Mouse (Mus musculus): ENCODE data around the gene Xab2. TPM values are rescaled to one million over a fixed set of nuclear protein-coding genes. Genes with fewer than 3 reads are reported as not detected.

Gene Xab2
- polyA plus RNA-seq, 1 experiment from 2014 or later, result 25.7 TPM

DNA sequence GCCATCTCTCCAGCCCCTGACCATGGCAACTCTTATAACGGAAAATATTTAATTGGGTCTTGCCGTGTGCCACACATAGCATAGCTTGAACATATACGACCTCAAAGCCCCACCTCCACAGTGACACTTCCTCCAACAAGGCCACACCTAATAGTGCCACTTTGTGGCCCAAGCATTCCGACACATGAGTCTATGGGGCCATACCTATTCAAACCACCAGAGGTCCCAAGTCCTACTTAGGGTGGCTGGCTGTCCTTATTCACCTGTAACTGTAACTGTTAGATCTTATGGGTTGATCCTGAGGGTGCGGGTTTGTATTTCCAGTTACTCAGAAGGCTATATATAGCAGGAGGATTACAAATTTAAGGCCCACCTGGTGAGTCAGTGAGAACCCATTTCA is 6.9 kb upstream of the Xab2 start:
- WGBS (ENCODE audit: insufficient replicate concordance), result 39% methylated on average over 5 of the region's 5 CpGs
- Histone ChIP-seq H3K9me3 (replicated peaks; ENCODE audit: control insufficient read depth, low read length) (no peaks in the 10 kb centered on the region), H3K9ac (ENCODE audit: low read depth, low read length) (no peak overlapping the region), H3K36me3 (ENCODE audit: control insufficient read depth, insufficient read depth) (no peaks in the 10 kb centered on the region), H3K4me1 (ENCODE audit: control insufficient read depth, low read depth, low read length) (peaks cover 13% of the 10 kb centered on the region), H3K4me3 (ENCODE audit: low read depth, low read length) (no peak overlapping the region), H3K27me3 (ENCODE audit: control insufficient read depth, insufficient read depth, low read depth, low read length) (no peaks in the 10 kb centered on the region; the same call in none of the 2 replicates), H3K27ac (ENCODE audit: low read length) (no peak overlapping the region), H3K4me2 (ENCODE audit: low read depth, low read length) (no peak overlapping the region)
- no peak for ATAC-seq (ENCODE audit: low read depth)

DNA sequence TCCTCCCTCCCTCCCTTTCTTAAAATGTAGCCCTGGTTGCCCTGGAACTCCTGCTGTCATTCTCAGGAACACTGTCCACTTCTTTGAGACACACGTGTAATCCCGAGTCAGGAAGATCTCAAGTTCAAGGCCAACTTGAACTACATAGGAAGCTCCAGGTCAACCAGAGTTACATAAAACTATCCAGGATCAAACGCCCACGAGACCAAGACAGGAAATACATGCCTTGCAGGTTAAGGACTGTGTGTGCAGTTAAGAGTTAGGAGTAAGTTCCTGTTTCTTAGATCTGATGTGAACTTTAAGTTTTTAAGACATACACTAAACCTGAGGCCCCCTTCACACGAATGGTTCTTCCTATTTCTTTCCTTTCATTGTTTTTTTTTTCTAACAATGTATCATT is 5.9 kb upstream of the Xab2 start:
- whole genome bisulfite sequencing (ENCODE audit: insufficient replicate concordance), result 18% methylated on average over 5 of the region's 5 CpGs
- Histone ChIP-seq H3K4me2 (ENCODE audit: low read depth, low read length) (no peak overlapping the region), H3K36me3 (ENCODE audit: control insufficient read depth, insufficient read depth) (no peaks in the 10 kb centered on the region)

DNA sequence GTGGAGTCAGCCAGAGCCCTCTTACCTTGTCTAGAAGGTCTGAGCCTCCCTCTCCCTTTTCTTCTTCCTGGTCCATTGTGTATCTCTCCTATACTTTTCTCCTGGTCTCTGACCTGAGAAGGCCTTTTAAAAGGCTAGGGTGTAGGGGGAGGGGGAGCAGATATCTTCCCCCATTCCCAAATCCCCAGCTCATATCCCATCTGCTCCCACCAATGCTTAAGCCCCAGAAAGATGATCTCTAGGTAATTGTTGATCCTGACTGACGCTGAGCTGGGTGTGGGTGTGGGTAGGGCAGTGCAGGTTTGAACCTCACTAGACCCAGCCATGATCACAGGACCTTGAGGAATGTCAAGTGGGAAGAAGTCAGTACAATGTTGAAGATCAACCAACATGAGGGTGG is 4.3 kb upstream of the Xab2 start, which contains the start of gene Pcp2:
Gene Pcp2 (minus strand): TSS at position 101 of the 400 bp plus-strand sequence.
- Histone ChIP-seq H3K27ac (ENCODE audit: low read length) (no peak within 1 kb of the TSS), H3K9ac (ENCODE audit: low read depth, low read length) (no peak within 1 kb of the TSS), H3K9me3 (replicated peaks; ENCODE audit: control insufficient read depth, low read length) (no peaks in the 10 kb centered on the region), H3K4me3 (ENCODE audit: low read depth, low read length) (no peak within 1 kb of the TSS), H3K4me2 (ENCODE audit: low read depth, low read length) (no peak within 1 kb of the TSS), H3K4me1 (ENCODE audit: control insufficient read depth, low read depth, low read length) (peaks cover 10% of the 10 kb centered on the region), H3K27me3 (ENCODE audit: control insufficient read depth, insufficient read depth, low read depth, low read length) (no peaks in the 10 kb centered on the region; the same call in none of the 2 replicates), H3K36me3 (ENCODE audit: control insufficient read depth, insufficient read depth) (no peaks in the 10 kb centered on the region)
- 60% methylated on average over 1 of the region's 1 CpGs for WGBS (ENCODE audit: insufficient replicate concordance)
- ATAC-seq (ENCODE audit: low read depth), result no peak

More for the DNA sequence above, 5.9 kb upstream of the Xab2 start:
- Histone ChIP-seq H3K27ac (ENCODE audit: low read length) (no peak overlapping the region), H3K27me3 (ENCODE audit: control insufficient read depth, insufficient read depth, low read depth, low read length) (no peaks in the 10 kb centered on the region; the same call in none of the 2 replicates), H3K9me3 (replicated peaks; ENCODE audit: control insufficient read depth, low read length) (no peaks in the 10 kb centered on the region), H3K9ac (ENCODE audit: low read depth, low read length) (no peak overlapping the region), H3K4me3 (ENCODE audit: low read depth, low read length) (no peak overlapping the region), H3K4me1 (ENCODE audit: control insufficient read depth, low read depth, low read length) (peaks cover 16% of the 10 kb centered on the region)
- ATAC-seq (ENCODE audit: low read depth), result no peak

DNA sequence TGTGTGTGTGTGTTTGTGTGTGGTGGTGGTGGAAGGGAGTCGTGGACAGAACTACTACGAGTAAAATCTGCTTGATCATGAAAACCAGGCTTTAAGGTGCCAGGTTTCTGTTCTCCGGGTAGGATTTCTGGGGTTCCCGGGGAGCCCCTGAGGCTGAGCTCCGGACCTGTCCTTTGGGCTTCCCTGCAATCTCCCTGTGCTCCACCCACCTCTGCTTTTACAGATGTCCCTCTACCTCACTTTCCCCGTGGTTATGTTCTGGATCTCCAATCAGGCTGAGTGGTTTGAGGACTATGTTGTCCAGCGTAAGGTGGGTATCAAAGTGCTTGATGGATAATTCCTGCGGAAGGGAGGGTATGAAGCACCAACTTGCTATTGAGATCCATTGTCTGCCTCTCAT is 1.0 kb upstream of the Xab2 start:
- peaks cover 12% of the 10 kb centered on the region for H3K36me3 ChIP-seq (ENCODE audit: control insufficient read depth, insufficient read depth)
- ATAC-seq (ENCODE audit: low read depth), result no peak
- peak overlapping the region; percentile 89 for H3K4me3 ChIP-seq (ENCODE audit: low read depth, low read length)
- WGBS (ENCODE audit: insufficient replicate concordance), result 55% methylated on average over 8 of the region's 8 CpGs
- peak overlapping the region; percentile 75 for H3K9ac ChIP-seq (ENCODE audit: low read depth, low read length)
- peak overlapping the region; percentile 85 for H3K4me2 ChIP-seq (ENCODE audit: low read depth, low read length)
- H3K27ac ChIP-seq (ENCODE audit: low read length), result no peak overlapping the region
- peaks cover 17% of the 10 kb centered on the region for H3K4me1 ChIP-seq (ENCODE audit: control insufficient read depth, low read depth, low read length)
- H3K27me3 ChIP-seq (ENCODE audit: control insufficient read depth, insufficient read depth, low read depth, low read length), result no peaks in the 10 kb centered on the region
- H3K9me3 ChIP-seq (replicated peaks; ENCODE audit: control insufficient read depth, low read length), result no peaks in the 10 kb centered on the region

DNA sequence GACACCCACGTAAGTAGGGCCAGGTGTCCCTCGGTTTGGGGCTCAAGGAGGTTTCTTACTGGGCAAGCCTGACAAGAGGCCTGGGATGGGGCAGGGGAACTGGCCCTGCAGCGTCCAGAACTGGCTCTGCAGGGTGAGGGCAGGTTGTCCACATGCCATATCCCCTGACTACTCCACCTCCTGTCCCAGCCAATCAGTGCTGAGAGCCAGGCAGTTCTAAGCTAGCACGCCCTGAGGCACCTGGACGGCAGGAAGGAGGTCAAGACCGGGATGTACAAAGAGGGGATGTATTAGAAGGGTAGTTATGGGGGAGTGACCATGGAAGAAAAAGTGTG is 11.3 kb downstream of the Xab2 start:
- H3K36me3 ChIP-seq (ENCODE audit: control insufficient read depth, insufficient read depth), result peaks cover 33% of the 10 kb centered on the region
- H3K27me3 ChIP-seq (ENCODE audit: control insufficient read depth, insufficient read depth, low read depth, low read length), result no peaks in the 10 kb centered on the region
- no peak overlapping the region for H3K27ac ChIP-seq (ENCODE audit: low read length)
- no peak for ATAC-seq (ENCODE audit: low read depth)
- peaks cover 4% of the 10 kb centered on the region; the same call in 1 of the 2 replicates for H3K4me1 ChIP-seq (ENCODE audit: control insufficient read depth, low read depth, low read length)
- no peaks in the 10 kb centered on the region for H3K9me3 ChIP-seq (replicated peaks; ENCODE audit: control insufficient read depth, low read length)
- no peak overlapping the region for H3K9ac ChIP-seq (ENCODE audit: low read depth, low read length)
- WGBS (ENCODE audit: insufficient replicate concordance), result 85% methylated on average over 6 of the region's 6 CpGs
- H3K4me3 ChIP-seq (ENCODE audit: low read depth, low read length), result no peak overlapping the region
- no peak overlapping the region for H3K4me2 ChIP-seq (ENCODE audit: low read depth, low read length)

DNA sequence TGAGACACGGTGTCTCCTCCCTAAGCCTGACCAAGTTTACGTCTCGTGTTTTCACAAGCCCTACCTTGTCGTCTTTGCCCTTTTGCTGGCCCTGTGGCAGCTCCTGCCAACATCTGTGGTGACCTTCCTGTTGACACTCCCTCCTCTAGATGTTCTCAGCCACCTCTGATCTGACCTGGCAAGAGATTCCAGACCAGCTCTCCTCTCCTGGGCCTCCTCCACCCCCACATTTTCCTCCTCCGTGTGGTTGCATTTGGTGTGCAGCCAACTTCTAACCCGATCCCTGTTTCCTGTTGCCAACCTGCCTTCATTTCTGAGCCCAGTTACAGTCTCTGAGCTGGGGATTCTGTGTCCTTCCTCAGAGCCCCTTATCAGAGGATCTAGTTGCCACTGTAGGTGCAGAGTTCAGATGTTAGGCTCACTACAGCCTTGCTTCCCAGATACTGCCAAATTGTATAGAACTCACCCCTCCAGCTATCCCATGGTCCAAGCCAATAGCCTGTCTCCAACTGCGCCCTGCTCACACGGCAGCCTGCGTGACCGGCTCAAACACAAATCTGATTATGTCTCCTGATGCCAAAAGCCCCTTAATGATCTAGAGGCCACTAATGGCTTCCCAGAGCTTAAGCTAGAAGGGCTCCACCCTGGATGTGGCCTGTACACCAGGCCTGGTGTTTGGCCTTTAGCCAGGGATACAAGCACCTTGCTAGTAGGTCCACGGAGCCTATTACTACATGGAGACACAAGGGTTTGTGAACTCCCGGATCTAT is 11.9 kb downstream of the Xab2 start:
- Histone ChIP-seq H3K36me3 (ENCODE audit: control insufficient read depth, insufficient read depth) (peaks cover 27% of the 10 kb centered on the region), H3K27ac (ENCODE audit: low read length) (no peak overlapping the region), H3K4me3 (ENCODE audit: low read depth, low read length) (no peak overlapping the region), H3K9me3 (replicated peaks; ENCODE audit: control insufficient read depth, low read length) (no peaks in the 10 kb centered on the region), H3K4me1 (ENCODE audit: control insufficient read depth, low read depth, low read length) (peaks cover 4% of the 10 kb centered on the region; the same call in 1 of the 2 replicates), H3K4me2 (ENCODE audit: low read depth, low read length) (no peak overlapping the region), H3K27me3 (ENCODE audit: control insufficient read depth, insufficient read depth, low read depth, low read length) (no peaks in the 10 kb centered on the region), H3K9ac (ENCODE audit: low read depth, low read length) (no peak overlapping the region)
- ATAC-seq (ENCODE audit: low read depth), result no peak
- WGBS (ENCODE audit: insufficient replicate concordance), result 76% methylated on average over 12 of the region's 12 CpGs

DNA sequence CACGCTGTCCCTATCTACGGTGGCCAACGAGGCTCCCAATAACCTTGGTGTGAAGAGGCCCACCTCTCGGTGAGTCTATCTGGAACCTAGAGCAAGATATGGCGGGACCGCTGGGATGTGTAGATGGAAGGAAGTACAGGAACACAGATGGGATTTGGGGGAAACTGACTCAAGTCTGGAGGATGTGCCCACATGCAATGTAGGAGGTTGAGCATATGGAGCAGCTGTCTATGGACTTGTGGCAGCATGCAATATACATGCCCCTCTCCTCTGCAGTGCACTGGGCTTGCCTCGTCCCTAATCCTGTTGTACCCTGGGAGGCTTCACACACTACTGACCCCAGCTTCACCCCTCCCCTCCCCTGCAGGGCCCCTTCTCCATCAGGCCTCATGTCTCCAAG is 13.3 kb downstream of the Xab2 start:
- H3K4me2 ChIP-seq (ENCODE audit: low read depth, low read length), result no peak overlapping the region
- WGBS (ENCODE audit: insufficient replicate concordance), result 86% methylated on average over 7 of the region's 7 CpGs
- ATAC-seq (ENCODE audit: low read depth), result no peak

DNA sequence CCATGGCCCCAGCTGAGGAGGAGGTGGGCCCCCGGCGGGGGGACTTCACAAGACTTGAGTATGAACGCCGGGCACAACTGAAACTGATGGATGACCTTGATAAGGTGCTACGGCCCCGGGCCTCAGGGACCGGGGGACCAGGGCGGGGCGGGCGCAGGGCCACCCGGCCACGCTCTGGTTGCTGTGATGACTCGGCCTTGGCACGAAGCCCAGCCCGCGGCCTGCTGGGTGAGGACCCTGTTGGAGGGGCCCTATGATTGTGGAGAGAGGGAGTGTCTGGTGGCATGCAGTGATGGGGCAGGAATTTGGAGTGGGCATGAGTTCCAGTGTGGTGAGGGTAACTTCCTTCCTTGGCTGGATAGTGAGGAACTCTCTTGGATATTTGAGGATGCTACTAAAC is 14.5 kb downstream of the Xab2 start:
- Histone ChIP-seq H3K4me1 (ENCODE audit: control insufficient read depth, low read depth, low read length) (peaks cover 4% of the 10 kb centered on the region; the same call in 1 of the 2 replicates), H3K4me3 (ENCODE audit: low read depth, low read length) (no peak overlapping the region), H3K4me2 (ENCODE audit: low read depth, low read length) (no peak overlapping the region), H3K9me3 (replicated peaks; ENCODE audit: control insufficient read depth, low read length) (no peaks in the 10 kb centered on the region), H3K27ac (ENCODE audit: low read length) (no peak overlapping the region), H3K9ac (ENCODE audit: low read depth, low read length) (no peak overlapping the region), H3K36me3 (ENCODE audit: control insufficient read depth, insufficient read depth) (peaks cover 9% of the 10 kb centered on the region), H3K27me3 (ENCODE audit: control insufficient read depth, insufficient read depth, low read depth, low read length) (no peaks in the 10 kb centered on the region)
- ATAC-seq (ENCODE audit: low read depth), result peak; percentile 25; the same call in 1 of the 2 replicates
- WGBS (ENCODE audit: insufficient replicate concordance), result 31% methylated on average over 16 of the region's 16 CpGs

More for the DNA sequence above, 13.3 kb downstream of the Xab2 start:
- Histone ChIP-seq H3K27me3 (ENCODE audit: control insufficient read depth, insufficient read depth, low read depth, low read length) (no peaks in the 10 kb centered on the region), H3K9ac (ENCODE audit: low read depth, low read length) (no peak overlapping the region), H3K27ac (ENCODE audit: low read length) (no peak overlapping the region), H3K4me3 (ENCODE audit: low read depth, low read length) (no peak overlapping the region), H3K4me1 (ENCODE audit: control insufficient read depth, low read depth, low read length) (peaks cover 4% of the 10 kb centered on the region; the same call in 1 of the 2 replicates), H3K36me3 (ENCODE audit: control insufficient read depth, insufficient read depth) (peaks cover 15% of the 10 kb centered on the region), H3K9me3 (replicated peaks; ENCODE audit: control insufficient read depth, low read length) (no peaks in the 10 kb centered on the region)

DNA sequence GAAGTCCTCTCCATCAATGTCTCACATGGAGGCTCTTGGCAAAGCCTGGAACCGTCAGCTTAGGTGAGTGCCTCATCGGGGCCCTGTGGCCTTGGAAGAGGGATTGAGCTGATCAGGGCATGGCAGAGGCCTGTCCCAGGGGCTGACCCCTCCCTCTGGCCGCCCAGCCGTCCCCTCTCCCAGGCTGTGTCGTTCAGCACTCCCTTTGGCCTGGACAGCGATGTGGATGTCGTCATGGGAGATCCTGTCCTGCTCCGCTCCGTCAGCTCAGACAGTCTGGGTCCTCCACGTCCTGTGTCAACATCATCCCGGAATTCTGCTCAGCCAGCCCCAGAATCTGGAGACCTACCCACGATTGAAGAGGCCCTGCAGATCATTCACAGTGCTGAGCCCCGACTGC is 17.7 kb downstream of the Xab2 start:
- H3K4me1 ChIP-seq (ENCODE audit: control insufficient read depth, low read depth, low read length), result peaks cover 4% of the 10 kb centered on the region; the same call in 1 of the 2 replicates
- no peak overlapping the region for H3K4me2 ChIP-seq (ENCODE audit: low read depth, low read length)
- no peak overlapping the region for H3K4me3 ChIP-seq (ENCODE audit: low read depth, low read length)
- 62% methylated on average over 13 of the region's 13 CpGs for WGBS (ENCODE audit: insufficient replicate concordance)
- H3K27ac ChIP-seq (ENCODE audit: low read length), result no peak overlapping the region
- H3K9me3 ChIP-seq (replicated peaks; ENCODE audit: control insufficient read depth, low read length), result no peaks in the 10 kb centered on the region
- H3K27me3 ChIP-seq (ENCODE audit: control insufficient read depth, insufficient read depth, low read depth, low read length), result no peaks in the 10 kb centered on the region
- no peak overlapping the region for H3K9ac ChIP-seq (ENCODE audit: low read depth, low read length)
- no peak for ATAC-seq (ENCODE audit: low read depth)
- H3K36me3 ChIP-seq (ENCODE audit: control insufficient read depth, insufficient read depth), result no peaks in the 10 kb centered on the region

All from liver, embryonic 16.5 days (tissue).